Mouse (Mus musculus) lung, postnatal 0 days (tissue): ENCODE results near the gene Gucd1.

ENCODE experiments used
- CTCF ChIP-seq: IDR thresholded peaks from 2 replicates; pipeline ENCODE4 v1.5.1; 2016; ENCODE audit warnings: antibody characterized with exemption, mild to moderate bottlenecking
- EP300 ChIP-seq: IDR thresholded peaks from 2 replicates; pipeline ENCODE4 v1.6.1; 2016; ENCODE audit warnings: antibody characterized with exemption, mild to moderate bottlenecking, control low read depth

- TF ChIP-seq CTCF (no peak), EP300 (no peak)
Observed at GRCm38 (mm10) chr10:75365231-75365633, 152.5 kb downstream of the Gucd1 start.
